Mouse (Mus musculus): ENCODE results near the gene Serpinb11.

The Serpinb11 gene

GRCm38 (mm10) chr1:107360898-107361297 lies at the start of gene Serpinb11:
Serpinb11 (plus strand) TSS chr1:107361198.
- DNase-seq (ENCODE audit: low read depth, low spot score): no peak

- no peak for DNase-seq (ENCODE audit: low read depth, low spot score)
These were observed 15.0 kb upstream of the Serpinb11 start for GRCm38 (mm10) chr1:107345979-107346378.

GRCm38 (mm10) chr1:107346788-107347187 lies 14.2 kb upstream of the Serpinb11 start:
- no peak for DNase-seq (ENCODE audit: low read depth, low spot score)

- DNase-seq (ENCODE audit: low read depth, low spot score): no peak
These were observed 10.6 kb upstream of the Serpinb11 start for GRCm38 (mm10) chr1:107350392-107350791.

DNA sequence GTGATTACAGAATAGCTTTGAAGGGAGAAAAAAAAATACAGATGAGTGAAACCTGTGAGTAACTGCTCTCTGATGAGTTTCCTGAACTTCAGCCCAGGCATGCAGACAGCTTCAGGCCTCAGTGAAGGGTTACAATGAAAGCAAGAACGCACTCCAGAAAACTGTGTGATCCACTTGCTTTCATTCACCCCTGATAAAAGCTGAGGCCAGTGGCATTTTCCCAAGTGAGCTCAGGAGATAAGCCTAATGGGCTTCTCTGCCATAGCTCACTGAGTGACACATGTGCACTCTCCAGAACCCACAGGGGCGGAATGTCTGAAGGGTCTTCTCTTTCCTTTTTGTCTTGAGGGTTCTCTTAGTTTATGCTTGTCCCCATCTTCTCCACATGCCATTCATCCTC lies 9.9 kb upstream of the Serpinb11 start:
- no peak for DNase-seq (ENCODE audit: low read depth, low spot score)

- DNase-seq (ENCODE audit: low read depth, low spot score): no peak
These were observed 8.0 kb upstream of the Serpinb11 start for GRCm38 (mm10) chr1:107353046-107353445.

- DNase-seq (ENCODE audit: low read depth, low spot score): no peak
These were observed 5.0 kb downstream of the Serpinb11 start for GRCm38 (mm10) chr1:107365973-107366372.

DNA sequence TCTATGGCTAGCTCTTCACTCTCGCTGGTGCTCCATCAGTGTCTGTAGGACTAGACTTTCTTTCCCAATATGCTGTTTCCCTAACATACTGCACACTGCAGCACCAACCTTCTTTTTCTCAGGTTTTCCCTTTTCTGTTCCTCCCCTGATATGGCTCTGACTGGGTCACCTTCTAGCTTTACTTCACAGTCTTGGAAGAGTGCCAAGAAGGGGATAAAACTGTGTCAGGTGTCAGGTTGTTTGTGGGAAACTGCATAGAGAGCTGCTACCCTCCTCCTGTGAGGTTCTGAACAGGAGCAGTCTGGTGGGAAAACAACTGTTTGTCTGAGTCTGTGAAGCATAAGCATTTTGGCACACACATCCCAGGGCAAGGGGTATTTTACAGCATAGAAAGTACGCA lies 7.9 kb downstream of the Serpinb11 start:
- DNase-seq (ENCODE audit: low read depth, low spot score): no peak

DNA sequence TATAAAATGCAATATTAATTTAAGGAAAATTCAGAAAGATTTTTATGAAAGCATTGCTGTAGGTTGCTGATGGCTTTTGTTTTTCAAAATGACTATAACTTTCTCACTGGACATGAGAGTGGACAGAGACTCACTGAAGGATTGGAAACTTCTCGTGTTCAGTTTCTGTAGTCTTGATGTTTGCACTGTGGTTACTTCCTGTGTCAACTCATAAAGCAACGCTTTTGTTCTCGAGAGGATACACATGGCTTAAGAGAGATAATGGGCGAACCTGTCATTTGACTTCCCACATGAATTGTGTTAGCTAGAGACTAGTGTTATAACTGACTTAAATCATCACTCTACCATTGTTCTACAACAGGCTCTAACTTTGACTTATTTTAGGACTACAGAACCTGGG lies 16.0 kb downstream of the Serpinb11 start:
- no peak for DNase-seq (ENCODE audit: low read depth, low spot score)

DNA sequence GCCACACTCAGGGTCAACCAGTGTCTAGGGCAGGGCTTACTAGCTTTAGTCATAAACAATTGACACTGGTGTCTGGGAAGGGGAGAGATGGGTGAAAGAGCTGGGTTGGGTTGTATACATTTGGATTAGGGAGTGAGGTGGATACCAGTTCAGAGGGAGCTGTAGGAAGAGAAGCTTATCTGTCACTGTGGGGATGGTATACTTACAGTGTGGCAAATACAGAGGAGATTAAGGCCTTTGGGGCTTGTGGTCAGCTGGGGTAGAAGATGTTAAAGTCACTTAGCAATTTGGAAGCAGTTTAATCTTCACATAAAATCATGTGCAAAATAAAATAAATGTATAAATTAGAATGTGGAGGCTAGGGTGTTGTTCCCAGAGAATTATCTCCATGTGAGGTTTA lies 17.4 kb downstream of the Serpinb11 start:
- no peak for DNase-seq (ENCODE audit: low read depth, low spot score)

DNA sequence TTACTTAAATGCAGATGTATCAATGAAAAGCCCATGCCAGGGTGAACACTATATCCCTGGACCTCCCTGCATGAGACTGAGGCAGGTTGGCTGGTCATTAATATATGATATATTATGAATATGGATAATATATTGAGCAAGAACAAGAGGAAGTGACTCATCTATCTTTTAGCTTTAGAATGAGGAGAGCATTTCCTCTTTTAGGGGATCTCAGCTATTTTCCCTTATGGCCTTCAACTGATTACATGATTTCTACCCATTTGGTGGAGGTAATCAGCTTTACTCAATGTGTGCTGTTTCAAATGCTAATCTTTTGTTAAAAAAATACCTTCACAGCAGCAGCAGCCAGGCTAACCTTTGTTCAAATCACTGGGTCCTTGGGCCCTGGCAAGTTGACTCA lies 20.5 kb downstream of the Serpinb11 start:
- no peak for DNase-seq (ENCODE audit: low read depth, low spot score)

DNA sequence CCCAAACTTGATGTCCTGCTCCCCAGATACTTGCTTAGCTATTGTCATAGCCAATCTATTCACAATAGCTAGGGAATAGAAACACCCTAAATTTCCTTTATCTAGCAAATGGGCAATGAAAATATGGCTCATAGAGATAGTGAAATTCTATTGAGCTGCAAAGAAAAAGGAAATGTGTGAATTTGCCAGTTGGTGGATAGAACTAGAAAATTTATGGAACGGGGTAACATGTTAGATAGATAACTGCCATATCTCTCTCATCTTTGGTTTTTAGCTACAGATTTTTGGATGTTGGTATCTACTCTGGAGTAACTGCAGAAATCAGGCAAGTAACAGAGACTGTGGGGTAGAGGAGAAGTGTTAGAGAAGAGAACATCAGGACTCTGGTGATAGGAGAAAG lies 21.4 kb downstream of the Serpinb11 start:
- DNase-seq (ENCODE audit: low read depth, low spot score): no peak

DNA sequence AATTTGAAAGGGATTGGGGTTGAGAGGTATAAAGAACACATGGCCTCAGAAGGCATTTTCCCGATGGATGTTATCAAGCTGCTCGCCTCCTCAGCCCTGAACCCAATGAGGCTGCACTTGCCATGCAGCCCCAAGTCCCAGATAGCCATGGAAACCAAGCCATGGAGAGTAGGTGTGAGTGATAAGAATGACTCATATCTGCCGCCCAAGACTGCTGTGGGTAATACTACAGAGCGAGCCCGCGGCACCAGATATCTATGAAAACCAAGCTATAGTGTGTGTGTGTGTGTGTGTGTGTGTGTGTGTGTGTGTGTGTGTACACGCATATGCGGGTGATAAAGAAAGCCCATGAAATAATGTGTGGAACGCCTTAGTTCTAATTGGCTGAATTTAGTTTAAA lies 23.5 kb downstream of the Serpinb11 start:
- no peak for DNase-seq (ENCODE audit: low read depth, low spot score)

- DNase-seq (ENCODE audit: low read depth, low spot score): no peak
These were observed 28.8 kb downstream of the Serpinb11 start for GRCm38 (mm10) chr1:107389753-107390152.

- DNase-seq (ENCODE audit: low read depth, low spot score): no peak
These were observed 36.5 kb downstream of the Serpinb11 start for GRCm38 (mm10) chr1:107397481-107397880.

GRCm38 (mm10) chr1:107399355-107399754 lies 38.4 kb downstream of the Serpinb11 start, which contains the start of gene Serpinb7:
Serpinb7 (plus strand) TSS chr1:107399655.
- no peak for DNase-seq (ENCODE audit: low read depth, low spot score)

- DNase-seq (ENCODE audit: low read depth, low spot score): no peak
These were observed 41.1 kb downstream of the Serpinb11 start for GRCm38 (mm10) chr1:107402082-107402481.

- no peak for DNase-seq (ENCODE audit: low read depth, low spot score)
These were observed 53.7 kb downstream of the Serpinb11 start for GRCm38 (mm10) chr1:107414650-107415049.

GRCm38 (mm10) chr1:107422487-107422886 lies 61.5 kb downstream of the Serpinb11 start:
- no peak for DNase-seq (ENCODE audit: low read depth, low spot score)

Measured in CD4-positive helper T cell, adult 2 months (primary cell).